Mouse (Mus musculus): Measurements from ENCODE around the gene Myh7. TPM values are rescaled to one million over a fixed set of nuclear protein-coding genes. Genes with fewer than 3 reads are reported as not detected.
"Not testable (repeated sequence)": the region's sequence is repeated elsewhere in the genome, so short reads cannot be mapped to it uniquely, and the experiment has no call there.

Myh7 gene
- polyA plus RNA-seq, 1 experiment = 6.9 TPM

DNA sequence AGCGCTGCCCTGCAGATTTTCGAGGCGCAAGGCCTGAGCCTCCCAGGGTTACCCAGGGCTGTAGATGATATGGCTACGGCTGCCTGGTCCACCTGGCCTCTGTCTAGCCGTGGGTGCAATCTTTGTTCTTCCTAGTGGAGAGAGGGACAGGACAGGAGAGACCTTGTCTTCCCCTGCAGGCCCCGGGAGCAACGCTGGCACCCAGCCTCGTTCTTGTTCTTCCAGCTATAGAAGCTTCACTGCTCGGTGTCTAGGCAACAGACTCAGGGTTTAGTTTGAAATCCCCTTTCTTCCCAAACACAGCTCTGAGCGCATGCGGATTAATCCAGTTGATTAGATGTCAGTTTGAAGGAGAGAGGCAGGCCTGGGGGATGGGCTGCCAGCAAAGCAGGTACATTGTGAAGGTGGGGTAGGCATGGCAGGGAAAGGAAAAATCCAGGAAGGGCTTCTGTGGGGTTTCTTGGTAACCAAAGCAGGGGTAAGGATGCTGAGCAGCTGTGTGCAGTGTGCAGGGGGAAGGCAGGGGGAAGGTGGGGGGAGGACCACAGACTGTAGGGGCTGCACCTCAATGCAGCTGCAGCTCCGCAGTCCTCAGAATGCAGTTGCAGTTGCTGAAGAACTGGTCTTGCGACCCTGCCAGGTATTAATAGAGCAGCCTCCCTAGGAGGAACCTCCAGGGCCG, 1.2 kb upstream of the Myh7 start:
- WGBS = 43% methylated on average over 14 of the region's 14 CpGs

DNA sequence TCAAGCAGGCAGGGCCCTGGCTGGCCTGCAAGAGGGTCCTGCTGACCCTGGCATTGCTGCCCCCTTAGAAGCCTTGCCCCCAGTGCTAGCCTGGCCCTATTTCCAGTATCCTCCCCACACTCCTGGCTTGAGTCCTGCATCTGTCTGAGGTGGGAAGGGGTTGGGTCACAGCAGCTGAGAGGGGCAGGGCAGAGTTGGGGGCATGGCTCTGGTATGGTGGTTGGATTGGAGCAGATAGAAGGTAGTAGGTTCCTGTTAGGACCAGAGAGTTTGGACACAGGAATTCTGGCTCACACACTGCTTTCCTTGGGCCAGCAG, 402 bp upstream of the Myh7 start:
- Histone ChIP-seq H3K27ac (ENCODE audit: insufficient read depth, low read length) (no peak overlapping the region), H3K27me3 (ENCODE audit: control insufficient read depth, insufficient read depth, low read length) (no peaks in the 10 kb centered on the region), H3K4me3 (replicated peaks; ENCODE audit: insufficient read depth, low read depth, low read length) (no peak overlapping the region), H3K4me1 (ENCODE audit: control insufficient read depth, insufficient read depth, low read length) (no peaks in the 10 kb centered on the region)
- DNase-seq = no peak
- TF ChIP-seq POLR2A (IDR thresholded peaks at IDR 0.05; ENCODE audit: borderline replicate concordance, insufficient read depth, low read length) (no peak), CTCF (IDR thresholded peaks at IDR 0.05; ENCODE audit: borderline replicate concordance, insufficient read depth, low read depth, low read length) (no peak)

More for the DNA sequence above, 1.2 kb upstream of the Myh7 start:
- H3K4me1 ChIP-seq (ENCODE audit: control insufficient read depth, insufficient read depth, low read length) = no peaks in the 10 kb centered on the region
- TF ChIP-seq CTCF (IDR thresholded peaks at IDR 0.05; ENCODE audit: borderline replicate concordance, insufficient read depth, low read depth, low read length) (no peak), POLR2A (IDR thresholded peaks at IDR 0.05; ENCODE audit: borderline replicate concordance, insufficient read depth, low read length) (no peak)
- no peak overlapping the region for H3K4me3 ChIP-seq (replicated peaks; ENCODE audit: insufficient read depth, low read depth, low read length)
- no peak overlapping the region for H3K27ac ChIP-seq (ENCODE audit: insufficient read depth, low read length)
- no peaks in the 10 kb centered on the region for H3K27me3 ChIP-seq (ENCODE audit: control insufficient read depth, insufficient read depth, low read length)
- no peak for DNase-seq

DNA sequence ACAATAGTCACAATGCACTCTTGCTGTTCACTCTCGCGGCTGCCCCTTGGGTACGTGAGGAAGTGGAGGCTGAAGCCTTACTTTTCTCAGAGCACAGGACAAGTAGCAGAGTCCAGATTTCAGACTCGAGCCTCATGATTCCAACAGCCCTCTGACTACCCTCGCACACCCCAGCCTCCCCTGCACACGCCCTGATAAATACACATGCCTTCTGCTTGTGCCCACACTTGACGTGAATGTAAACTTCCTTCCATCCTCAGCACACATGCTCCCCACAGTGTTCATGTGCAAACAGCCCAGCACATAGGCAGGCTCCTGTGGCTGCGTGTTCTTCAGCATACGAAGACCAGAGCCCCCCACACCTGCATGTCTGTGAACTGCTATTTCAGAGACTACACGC, 790 bp downstream of the Myh7 start:
- Histone ChIP-seq H3K4me1 (ENCODE audit: control insufficient read depth, insufficient read depth, low read length) (no peaks in the 10 kb centered on the region), H3K27me3 (ENCODE audit: control insufficient read depth, insufficient read depth, low read length) (no peaks in the 10 kb centered on the region), H3K4me3 (replicated peaks; ENCODE audit: insufficient read depth, low read depth, low read length) (no peak overlapping the region), H3K27ac (ENCODE audit: insufficient read depth, low read length) (no peak overlapping the region)
- WGBS = 78% methylated on average over 10 of the region's 10 CpGs
- TF ChIP-seq POLR2A (IDR thresholded peaks at IDR 0.05; ENCODE audit: borderline replicate concordance, insufficient read depth, low read length) (no peak), CTCF (IDR thresholded peaks at IDR 0.05; ENCODE audit: borderline replicate concordance, insufficient read depth, low read depth, low read length) (no peak)
- DNase-seq = no peak

DNA sequence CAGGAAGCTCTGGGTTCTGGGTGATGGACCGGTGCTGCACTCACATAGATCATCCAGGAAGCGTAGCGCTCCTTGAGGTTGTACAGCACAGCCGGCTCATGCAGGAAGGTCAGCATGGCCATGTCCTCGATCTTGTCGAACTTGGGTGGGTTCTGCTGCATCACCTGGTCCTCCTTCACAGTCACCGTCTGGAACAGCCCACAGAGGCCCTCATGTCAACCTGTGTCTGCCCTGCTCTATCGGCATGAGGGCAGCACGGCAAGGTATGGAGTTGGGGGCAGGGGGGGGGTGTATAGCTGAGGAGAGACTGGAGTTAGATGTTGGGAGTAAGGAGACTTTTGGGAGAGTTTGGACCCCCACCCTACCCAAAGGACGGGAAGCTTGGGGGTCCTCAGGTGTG, 2.2 kb downstream of the Myh7 start:
- no peaks in the 10 kb centered on the region for H3K27me3 ChIP-seq (ENCODE audit: control insufficient read depth, insufficient read depth, low read length)
- TF ChIP-seq POLR2A (IDR thresholded peaks at IDR 0.05; ENCODE audit: borderline replicate concordance, insufficient read depth, low read length) (no peak), CTCF (IDR thresholded peaks at IDR 0.05; ENCODE audit: borderline replicate concordance, insufficient read depth, low read depth, low read length) (no peak)
- 92% methylated on average over 10 of the region's 10 CpGs for WGBS
- H3K4me1 ChIP-seq (ENCODE audit: control insufficient read depth, insufficient read depth, low read length) = no peaks in the 10 kb centered on the region; the same call in 1 of the 2 replicates
- H3K4me3 ChIP-seq (replicated peaks; ENCODE audit: insufficient read depth, low read depth, low read length) = no peak overlapping the region
- H3K27ac ChIP-seq (ENCODE audit: insufficient read depth, low read length) = no peak overlapping the region
- no peak for DNase-seq

DNA sequence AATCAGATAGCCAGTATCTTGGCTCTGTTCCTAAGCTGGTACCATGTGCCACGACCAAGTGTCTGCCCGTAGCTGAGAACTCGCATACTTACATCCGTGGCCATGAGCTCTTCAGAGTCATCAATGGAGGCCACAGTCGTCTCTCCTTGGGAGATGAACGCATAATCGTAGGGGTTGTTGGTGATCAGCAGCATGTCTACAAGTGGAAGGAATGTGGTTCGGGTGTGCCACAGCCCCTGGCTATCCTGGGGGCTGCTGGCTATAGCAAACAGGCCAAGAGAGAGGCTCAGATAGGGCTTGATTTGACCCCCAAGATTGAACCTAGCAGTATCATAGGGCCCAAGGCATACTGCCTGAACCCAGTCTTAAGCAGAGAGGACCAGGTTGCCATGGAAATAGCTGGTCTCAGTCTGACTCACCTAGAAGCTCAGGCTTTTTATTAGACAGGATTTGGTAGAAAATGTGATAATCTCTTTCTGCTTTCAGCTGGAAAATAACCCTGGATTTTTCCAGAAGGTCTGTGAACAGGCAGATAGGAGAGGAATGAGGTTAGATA, 4.5 kb downstream of the Myh7 start:
- Histone ChIP-seq H3K4me3 (replicated peaks; ENCODE audit: insufficient read depth, low read depth, low read length) (no peak overlapping the region), H3K4me1 (ENCODE audit: control insufficient read depth, insufficient read depth, low read length) (no peaks in the 10 kb centered on the region; the same call in 1 of the 2 replicates), H3K27ac (ENCODE audit: insufficient read depth, low read length) (no peak overlapping the region), H3K27me3 (ENCODE audit: control insufficient read depth, insufficient read depth, low read length) (no peaks in the 10 kb centered on the region)
- TF ChIP-seq CTCF (IDR thresholded peaks at IDR 0.05; ENCODE audit: borderline replicate concordance, insufficient read depth, low read depth, low read length) = no peak
- DNase-seq = no peak
- 45% methylated on average over 8 of the region's 8 CpGs for WGBS

DNA sequence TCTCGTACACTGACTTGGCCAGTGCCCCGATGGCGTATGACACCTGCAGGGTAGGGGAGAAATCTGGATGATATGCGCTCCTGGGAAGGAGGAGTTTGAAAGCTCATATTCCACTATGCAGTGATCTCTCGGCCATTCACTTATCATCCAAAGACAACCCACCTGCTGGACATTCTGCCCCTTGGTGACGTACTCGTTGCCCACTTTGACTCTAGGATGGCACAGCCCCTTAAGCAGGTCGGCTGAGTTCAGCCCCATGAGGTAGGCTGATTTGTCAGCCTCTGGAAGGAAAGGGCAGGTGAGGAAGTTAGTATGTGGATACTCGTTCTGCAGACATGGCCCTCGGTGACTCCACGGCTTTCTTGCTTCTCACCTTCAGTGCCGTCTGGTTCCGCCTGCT, 5.5 kb downstream of the Myh7 start:
- H3K27ac ChIP-seq (ENCODE audit: insufficient read depth, low read length) = no peak overlapping the region
- H3K4me3 ChIP-seq (replicated peaks; ENCODE audit: insufficient read depth, low read depth, low read length) = no peak overlapping the region
- H3K27me3 ChIP-seq (ENCODE audit: control insufficient read depth, insufficient read depth, low read length) = no peaks in the 10 kb centered on the region
- no peak for DNase-seq
- no peaks in the 10 kb centered on the region; the same call in 1 of the 2 replicates for H3K4me1 ChIP-seq (ENCODE audit: control insufficient read depth, insufficient read depth, low read length)
- no peak for TF ChIP-seq CTCF (IDR thresholded peaks at IDR 0.05; ENCODE audit: borderline replicate concordance, insufficient read depth, low read depth, low read length)
- no peak for TF ChIP-seq POLR2A (IDR thresholded peaks at IDR 0.05; ENCODE audit: borderline replicate concordance, insufficient read depth, low read length)
- WGBS = 84% methylated on average over 13 of the region's 13 CpGs

DNA sequence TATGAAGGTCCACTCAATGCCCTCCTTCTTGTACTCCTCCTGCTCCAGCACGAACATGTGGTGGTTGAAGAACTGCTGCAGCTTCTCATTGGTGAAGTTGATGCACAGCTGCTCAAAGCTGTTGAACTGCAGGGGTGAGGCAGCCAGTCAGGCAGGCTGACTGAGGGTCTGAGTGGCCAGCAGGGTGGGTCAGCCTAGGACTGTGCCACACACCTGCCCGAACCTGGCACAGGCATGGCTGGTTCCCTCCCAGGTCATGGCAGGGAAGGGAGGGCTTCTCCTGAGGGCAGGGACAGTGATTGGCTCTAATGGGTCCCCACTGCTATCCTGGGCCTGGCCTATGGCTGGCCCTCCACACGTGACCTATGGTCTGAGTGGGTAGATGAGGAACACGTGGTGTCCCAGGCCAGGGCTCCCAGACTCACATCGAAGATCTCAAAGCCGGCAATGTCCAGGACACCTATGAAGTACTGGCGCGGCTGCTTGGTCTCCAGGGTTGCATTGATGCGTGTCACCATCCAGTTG, 6.0 kb downstream of the Myh7 start:
- H3K4me3 ChIP-seq (replicated peaks; ENCODE audit: insufficient read depth, low read depth, low read length); H3K27me3 ChIP-seq (ENCODE audit: control insufficient read depth, insufficient read depth, low read length); H3K4me1 ChIP-seq (ENCODE audit: control insufficient read depth, insufficient read depth, low read length); H3K27ac ChIP-seq (ENCODE audit: insufficient read depth, low read length); DNase-seq: not testable (repeated sequence)
- WGBS = 88% methylated on average over 9 of the region's 9 CpGs

DNA sequence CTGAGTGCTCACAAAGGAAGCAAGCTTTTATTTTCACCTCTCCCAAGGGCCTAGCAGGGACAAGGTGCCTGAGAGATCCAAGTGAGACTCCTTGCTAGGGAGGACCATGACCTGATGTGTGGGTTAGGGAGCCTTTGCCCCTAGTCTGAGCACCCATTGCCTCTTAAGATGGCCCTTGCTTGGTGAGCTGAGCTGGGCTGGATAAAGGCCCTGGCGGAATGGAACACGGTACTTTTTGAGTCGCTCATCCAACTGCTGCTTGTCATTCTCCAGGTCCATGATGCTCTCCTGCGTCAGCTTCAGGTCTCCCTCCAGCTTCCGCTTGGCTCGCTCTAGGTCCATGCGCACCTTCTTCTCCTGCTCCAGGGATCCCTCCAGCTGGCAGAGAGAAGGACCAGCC, 12.5 kb downstream of the Myh7 start:
- H3K27ac ChIP-seq (ENCODE audit: insufficient read depth, low read length) = no peak overlapping the region
- 97% methylated on average over 7 of the region's 7 CpGs for WGBS
- DNase-seq = no peak

More for the DNA sequence above, 12.5 kb downstream of the Myh7 start:
- Histone ChIP-seq H3K27me3 (ENCODE audit: control insufficient read depth, insufficient read depth, low read length) (no peaks in the 10 kb centered on the region), H3K4me1 (ENCODE audit: control insufficient read depth, insufficient read depth, low read length) (no peaks in the 10 kb centered on the region), H3K4me3 (replicated peaks; ENCODE audit: insufficient read depth, low read depth, low read length) (no peak overlapping the region)
- TF ChIP-seq POLR2A (IDR thresholded peaks at IDR 0.05; ENCODE audit: borderline replicate concordance, insufficient read depth, low read length) (no peak), CTCF (IDR thresholded peaks at IDR 0.05; ENCODE audit: borderline replicate concordance, insufficient read depth, low read depth, low read length) (no peak)

Data from cerebellum, adult 2 months (tissue).